Mouse (Mus musculus): Measurements from ENCODE around the gene Plekha6.
A peak's percentile ranks its signal among the peaks of the same experiment; 100 is the strongest.

The Plekha6 gene

DNA sequence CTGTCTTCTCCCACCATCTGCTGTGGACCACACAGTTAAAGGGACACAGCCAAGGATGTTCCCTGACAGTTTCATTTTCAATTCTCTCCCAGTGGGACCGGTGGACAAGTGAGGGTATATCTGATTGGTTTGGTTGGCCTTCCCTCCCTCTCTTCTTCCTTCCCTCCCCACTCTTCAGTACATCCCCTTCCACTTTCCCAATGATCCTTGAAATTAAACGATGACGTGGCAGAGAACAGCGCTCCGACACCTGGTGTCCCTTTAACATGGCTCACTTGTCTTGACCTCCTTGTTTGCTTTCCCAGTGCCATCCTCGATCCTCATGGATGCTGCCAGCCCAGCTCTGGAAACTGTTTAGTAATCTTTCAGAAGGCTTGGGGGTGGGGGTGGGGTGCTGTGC, 114.5 kb downstream of the Plekha6 start:
- no peak for DNase-seq

DNA sequence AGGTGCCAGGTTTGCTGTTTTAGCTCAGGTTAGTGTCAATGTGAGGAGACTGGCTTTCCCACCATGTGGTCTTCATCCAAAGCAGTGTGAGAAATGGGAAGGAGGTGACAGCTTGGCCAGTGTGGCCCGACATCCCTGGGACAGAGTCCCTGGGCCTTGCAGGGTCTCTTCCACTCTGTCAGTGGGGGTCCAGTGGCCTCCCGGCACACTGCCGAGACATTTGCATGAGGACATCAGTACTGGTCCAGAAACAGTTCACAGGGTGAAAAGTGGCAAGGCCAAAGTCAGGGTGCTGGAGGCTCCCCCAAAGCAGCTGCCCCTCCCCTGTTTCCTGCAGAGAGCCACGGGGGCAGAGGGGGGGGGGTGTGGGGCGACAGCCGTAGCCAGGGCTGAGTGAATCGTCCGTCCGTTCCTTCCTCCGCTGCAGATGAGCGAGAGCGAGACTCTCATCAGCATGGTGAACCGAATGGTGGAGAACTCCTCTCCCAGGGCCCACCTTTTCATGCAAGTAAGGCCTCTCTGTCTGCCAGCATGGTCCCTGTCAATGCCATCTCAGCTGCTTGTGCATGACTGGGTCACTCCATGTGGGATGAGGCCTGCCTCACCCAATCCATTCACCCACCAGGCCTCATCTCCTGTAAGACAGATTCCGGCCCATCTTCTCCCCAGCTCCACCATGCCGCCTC, 115.1 kb downstream of the Plekha6 start:
- DNase-seq = no peak

DNA sequence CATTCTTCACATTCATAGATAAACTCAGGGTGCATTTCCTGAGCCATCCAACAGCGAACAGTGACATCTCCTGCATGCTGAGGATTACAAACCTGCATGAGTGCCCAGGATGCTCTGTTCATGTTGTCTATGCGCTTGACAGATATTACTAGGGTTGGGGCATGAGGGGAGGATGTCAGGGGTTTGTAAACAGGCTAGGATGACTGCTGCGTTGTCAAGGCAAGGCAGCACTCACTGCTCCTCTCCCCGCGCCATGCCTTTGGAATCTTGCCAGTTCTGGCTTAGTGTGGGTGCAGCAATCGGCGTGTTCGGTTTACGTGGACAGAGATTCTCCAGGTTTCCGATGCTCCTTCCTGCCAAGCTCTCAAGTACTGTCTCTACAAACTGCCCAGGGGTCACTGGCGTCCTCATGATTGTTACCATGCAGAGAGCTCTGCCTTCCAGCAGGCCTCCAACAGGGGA, 115.7 kb downstream of the Plekha6 start:
- DNase-seq = peak in 1 of 2 experiments; percentile 33

DNA sequence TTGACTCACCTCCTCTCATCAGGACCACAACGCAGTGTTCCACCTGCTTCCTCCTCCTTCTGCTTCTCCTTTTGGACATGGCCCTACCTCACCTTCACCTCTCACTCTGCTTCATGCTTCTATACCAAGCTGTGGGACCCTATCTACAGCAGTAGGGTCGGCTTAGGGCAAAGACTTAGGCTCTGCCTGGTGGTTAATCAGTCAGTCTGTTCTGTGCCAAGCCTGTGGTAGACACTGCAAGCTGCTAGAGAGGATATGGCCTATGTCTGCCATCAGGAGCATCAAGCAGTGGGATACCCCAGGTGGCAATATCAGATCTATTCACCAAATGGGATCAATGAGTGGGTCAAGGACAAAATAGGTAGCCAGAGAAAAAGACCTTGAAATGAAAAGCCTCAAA, 116.5 kb downstream of the Plekha6 start:
- no peak for DNase-seq

GRCm38 (mm10) chr1:133285907-133286306, 121.9 kb downstream of the Plekha6 start:
- DNase-seq = peak; percentile 83 to 87

- DNase-seq = no peak
Measured at GRCm38 (mm10) chr1:133287051-133287450, 123.0 kb downstream of the Plekha6 start.

DNA sequence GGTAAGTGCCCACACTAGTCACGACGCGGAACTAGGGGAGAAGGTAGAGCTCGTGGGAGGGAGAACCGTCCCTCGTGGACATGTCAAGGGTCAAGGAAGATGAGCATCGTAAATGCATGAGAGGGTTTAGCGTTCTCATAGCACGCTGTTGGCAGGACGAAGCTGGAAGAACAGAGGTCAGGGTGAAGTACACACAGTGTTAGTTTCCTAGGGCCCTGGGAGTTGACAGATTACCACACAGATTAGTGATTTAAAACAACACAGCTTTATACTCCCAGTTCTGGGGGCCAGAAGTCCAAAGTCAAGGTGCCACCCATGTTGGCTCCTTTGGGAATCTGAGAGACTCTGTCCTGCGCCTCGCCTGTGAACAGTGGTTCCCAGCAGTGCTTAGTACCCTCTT, 123.9 kb downstream of the Plekha6 start:
- peak; percentile 65 to 77 for DNase-seq

GRCm38 (mm10) chr1:133291888-133292287, 127.9 kb downstream of the Plekha6 start:
- no peak for DNase-seq

DNA sequence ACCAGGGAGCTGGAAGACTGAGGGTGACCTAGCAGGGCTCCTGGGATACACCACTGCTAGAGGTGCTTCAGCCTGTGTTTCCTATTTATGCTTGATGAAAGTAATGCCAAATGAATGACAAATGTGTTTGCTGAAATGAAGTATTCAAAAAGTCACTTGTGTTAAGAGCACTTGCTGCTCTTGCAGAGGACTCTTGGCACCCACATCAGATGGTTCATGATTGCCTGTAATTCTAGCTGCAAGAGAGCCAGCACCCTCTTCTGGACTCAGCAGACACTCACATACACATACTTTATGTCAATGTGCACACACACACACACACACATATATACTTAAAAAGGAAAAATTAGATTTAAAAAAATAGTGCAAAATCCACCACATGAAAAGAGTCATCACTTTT, 128.6 kb downstream of the Plekha6 start:
- DNase-seq = no peak

GRCm38 (mm10) chr1:133296376-133296775, 132.4 kb downstream of the Plekha6 start:
- no peak for DNase-seq

GRCm38 (mm10) chr1:133298816-133299215, 134.8 kb downstream of the Plekha6 start:
- no peak for DNase-seq

- DNase-seq = peak; percentile 76 to 80
Measured at GRCm38 (mm10) chr1:133302540-133302939, 138.5 kb downstream of the Plekha6 start.

- peak; percentile 85 to 93 for DNase-seq
Measured at GRCm38 (mm10) chr1:133306842-133307241, 142.8 kb downstream of the Plekha6 start.

DNA sequence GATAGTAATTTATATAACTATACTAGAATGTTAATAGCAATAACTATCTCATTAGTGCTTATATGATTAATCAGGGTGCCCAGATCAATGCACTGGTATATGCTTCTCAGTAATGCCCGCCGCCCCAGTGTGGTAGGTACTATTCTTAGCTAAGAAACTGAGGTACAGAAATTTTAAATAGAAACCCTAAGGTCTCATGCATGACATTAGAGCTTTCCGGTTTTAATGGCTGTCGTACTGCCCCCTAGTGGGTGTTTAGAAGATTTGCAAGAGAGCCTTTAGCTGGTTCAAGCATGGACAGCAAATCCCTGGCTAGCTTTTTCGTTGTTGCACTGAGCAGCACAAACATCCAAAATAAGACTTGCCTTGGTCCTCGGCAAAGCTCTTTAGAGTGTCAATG, 143.3 kb downstream of the Plekha6 start:
- peak; percentile 55 to 56 for DNase-seq

GRCm38 (mm10) chr1:133309652-133310267, 145.8 kb downstream of the Plekha6 start, which contains the start of gene Golt1a:
Gene Golt1a (plus strand): TSS chr1:133309800.
- DNase-seq = peak; percentile 89 to 94

DNA sequence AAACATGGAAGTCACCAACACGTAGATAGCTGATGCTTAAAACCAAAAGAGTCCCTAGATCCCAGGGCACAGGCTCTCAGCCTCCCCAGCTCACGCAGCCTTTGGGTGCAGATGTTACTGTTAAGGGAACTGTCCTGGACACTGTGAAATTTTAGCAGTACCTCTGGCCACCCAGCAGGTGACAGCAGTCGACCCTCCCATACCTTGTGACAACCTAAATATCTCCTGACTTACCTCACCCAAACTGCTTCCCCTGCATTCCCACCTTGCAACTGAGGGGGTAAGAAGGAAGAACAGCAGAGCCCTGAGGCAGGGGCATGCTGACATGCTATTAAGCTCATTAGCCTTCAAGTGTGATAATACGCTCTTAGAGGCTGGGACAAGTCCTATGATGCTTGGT, 147.2 kb downstream of the Plekha6 start:
- DNase-seq = no peak

DNA sequence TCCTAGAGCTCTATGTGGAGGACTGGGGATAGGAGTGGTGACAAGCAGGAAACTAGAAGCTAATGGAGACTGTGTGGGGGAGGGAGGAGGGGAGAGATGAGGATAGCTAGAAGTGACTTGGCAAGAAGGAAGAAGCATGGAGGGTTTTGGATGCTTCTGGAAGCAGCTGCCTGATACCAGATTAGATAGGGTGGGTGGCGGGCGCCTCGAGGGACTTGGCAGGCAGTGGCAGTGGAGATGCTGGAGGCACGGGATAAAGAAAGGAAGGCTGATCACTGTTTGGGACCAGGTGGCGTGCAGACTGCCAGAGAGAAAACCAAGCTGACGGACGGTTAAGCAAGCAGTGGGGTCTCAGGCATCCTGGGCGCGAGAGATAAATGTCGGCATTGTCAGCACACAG, 147.9 kb downstream of the Plekha6 start:
- DNase-seq = no peak

DNA sequence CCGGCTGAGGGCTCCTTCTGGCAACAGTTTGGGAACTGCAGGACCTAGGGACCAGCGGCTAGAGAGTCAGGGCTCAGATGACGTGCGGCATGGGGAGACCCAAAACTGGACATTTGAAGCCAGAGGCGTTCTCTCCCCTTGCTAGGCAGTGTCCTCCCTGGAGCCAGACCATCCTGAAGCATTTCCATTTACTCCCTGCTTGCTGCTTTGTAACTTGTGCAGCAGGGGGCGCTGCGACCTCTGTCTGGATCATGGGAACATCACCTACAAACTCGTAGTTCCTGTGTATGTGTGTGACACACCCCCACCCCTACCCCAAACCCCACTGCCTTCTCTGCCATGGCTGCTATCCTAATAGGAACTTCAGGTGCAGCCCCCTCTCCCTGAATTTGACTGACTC, 150.4 kb downstream of the Plekha6 start:
- DNase-seq = peak; percentile 61 to 88

DNA sequence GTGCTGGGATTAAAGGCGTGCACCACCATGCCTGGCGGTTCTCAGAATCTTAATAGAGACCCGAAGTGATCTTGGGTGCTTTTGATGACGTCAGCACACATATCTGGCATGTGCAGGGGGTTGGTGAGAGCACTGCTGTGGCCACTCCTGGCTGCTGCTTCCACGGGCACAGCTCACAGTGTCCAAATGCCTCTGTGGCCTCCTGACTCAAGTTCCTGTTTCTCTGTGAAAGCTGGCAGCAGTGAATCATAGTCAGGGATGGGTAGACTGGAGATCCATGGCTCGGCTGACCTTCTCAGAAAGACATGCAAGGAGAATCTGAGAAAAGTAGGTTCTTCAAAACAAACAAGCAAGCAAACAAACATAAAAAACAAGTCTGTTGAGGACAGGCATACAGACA, 151.8 kb downstream of the Plekha6 start:
- no peak for DNase-seq

GRCm38 (mm10) chr1:133316577-133316976, 152.6 kb downstream of the Plekha6 start:
- no peak for DNase-seq

DNA sequence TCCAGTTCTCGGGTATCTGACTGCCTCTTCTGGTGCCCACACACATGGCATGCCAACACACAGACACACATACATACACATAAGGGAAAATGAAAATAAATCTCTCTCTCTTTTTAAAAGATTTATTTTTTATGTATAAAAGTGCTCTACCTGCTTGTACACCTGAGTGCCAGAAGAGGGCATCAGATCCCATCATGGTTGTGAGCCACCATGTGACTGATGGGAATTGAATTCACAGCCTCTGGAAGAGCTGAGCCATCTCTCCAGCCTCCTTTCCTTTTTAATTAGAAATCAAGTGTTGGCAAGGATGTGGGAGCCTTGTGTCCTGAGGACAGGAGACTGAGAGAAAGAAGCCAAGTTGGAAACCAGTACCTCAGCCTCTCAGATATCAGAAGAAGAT, 153.1 kb downstream of the Plekha6 start:
- DNase-seq = no peak

GRCm38 (mm10) chr1:133321267-133321925, 157.4 kb downstream of the Plekha6 start, which contains the start of gene Kiss1:
Gene Kiss1 (plus strand): TSS chr1:133321875.
- DNase-seq = no peak

DNA sequence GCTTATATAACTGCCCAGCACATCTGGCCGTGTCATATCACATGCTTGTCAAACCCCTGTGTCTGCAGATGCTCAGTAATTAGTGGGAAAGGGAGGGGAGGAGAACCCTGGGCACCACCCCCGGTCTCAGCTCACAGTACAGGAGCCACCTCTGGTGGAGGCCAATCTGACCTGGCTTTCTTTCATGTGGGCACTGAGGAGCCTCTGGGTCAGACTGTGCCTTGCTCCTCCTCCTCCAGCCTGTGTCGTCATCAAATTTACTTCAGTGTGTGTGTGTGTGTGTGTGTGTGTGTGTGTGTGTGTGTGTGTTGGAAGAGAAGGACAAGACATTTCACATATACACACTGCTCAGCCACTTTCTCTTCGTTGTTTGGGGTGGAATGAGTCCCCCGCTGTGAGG, 159.3 kb downstream of the Plekha6 start:
- no peak for DNase-seq

DNA sequence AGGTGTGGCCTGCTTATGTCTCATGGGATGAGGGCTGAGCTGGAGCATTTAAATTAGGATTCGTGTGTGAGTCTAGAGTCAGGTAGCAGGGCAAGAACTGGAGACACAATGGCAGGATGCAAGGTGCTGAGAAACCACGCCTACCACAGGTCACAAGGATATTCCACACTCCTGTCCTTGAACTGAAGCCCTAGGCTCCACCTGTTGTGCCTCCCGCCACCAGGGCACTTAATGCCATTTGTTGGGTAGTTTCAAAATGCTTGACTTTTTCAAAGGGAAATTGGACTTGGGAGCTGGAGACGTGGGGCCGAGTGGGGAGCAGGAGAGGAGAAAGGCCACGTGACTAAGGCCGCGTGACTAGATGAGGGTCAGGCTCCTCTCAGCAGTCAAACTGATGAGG, 161.9 kb downstream of the Plekha6 start:
- DNase-seq = no peak
